Mouse (Mus musculus) neural tube, embryonic 14.5 days (tissue): ENCODE measurements at regions not wholly inside any gene's neighbourhood (a gene's known extent, or its start where the extent isn't known, plus 50 kb on each side); places are given as distances from the start of the nearest gene placed in this dataset.
A peak's percentile ranks its signal among the peaks of the same experiment; 100 is the strongest.

ENCODE experiments used
- ATAC-seq: fragments of 200-750 bp; cut with Nextera tagmentation; 2 replicates; pipeline ENCODE4 v1.8.0; 2017; ENCODE audit warnings: low read depth, mild to moderate bottlenecking, moderate TSS enrichment, moderate library complexity
- H3K27ac ChIP-seq: fragments of 300-500 bp; sonication (generic); 2 replicates; pipeline ENCODE4 v1.5.1; 2014; ENCODE audit warnings: low read depth, mild to moderate bottlenecking, control low read depth, low read length, moderate library complexity, mixed read lengths
- H3K27me3 ChIP-seq: fragments of 300-500 bp; sonication (generic); 2 replicates; pipeline ENCODE4 v1.6.1; 2014; ENCODE audit warnings: low read length; ENCODE audit not compliant: control insufficient read depth, insufficient read depth
- H3K36me3 ChIP-seq: fragments of 300-500 bp; sonication (generic); 2 replicates; pipeline ENCODE4 v1.6.1; 2014; ENCODE audit warnings: low read length, mixed read lengths; ENCODE audit not compliant: control insufficient read depth, insufficient read depth
- H3K4me1 ChIP-seq: fragments of 300-500 bp; sonication (generic); 2 replicates; pipeline ENCODE4 v1.6.1; 2014; ENCODE audit warnings: low read length; ENCODE audit not compliant: control insufficient read depth, insufficient read depth
- H3K4me2 ChIP-seq: fragments of 300-500 bp; sonication (generic); 2 replicates; pipeline ENCODE4 v1.6.1; 2014; ENCODE audit warnings: mild to moderate bottlenecking, low read depth, low read length, control low read depth
- H3K4me3 ChIP-seq: fragments of 300-500 bp; sonication (generic); 2 replicates; pipeline ENCODE4 v1.5.1; 2014; ENCODE audit warnings: low read depth, low read length, control low read depth, mixed read lengths
- H3K9ac ChIP-seq: fragments of 300-500 bp; sonication (generic); replicated peaks from 2 replicates; pipeline ENCODE4 v1.6.1; 2014; ENCODE audit warnings: low read depth, mild to moderate bottlenecking, control low read depth, low read length, mixed read lengths
- H3K9me3 ChIP-seq: fragments of 300-500 bp; sonication (generic); 2 replicates; pipeline ENCODE4 v1.6.1; 2016; ENCODE audit warnings: low read length; ENCODE audit not compliant: control insufficient read depth
- WGBS: fragments of 180-500 bp; shearing (Covaris S2); extraction: QIAGEN DNeasy Blood & Tissue Kit; methylation state at CpG from one replicate; pipeline ENCODE4 v1.1.7; 2014; 5-methylcytosine and 5-hydroxymethylcytosine counted together

DNA sequence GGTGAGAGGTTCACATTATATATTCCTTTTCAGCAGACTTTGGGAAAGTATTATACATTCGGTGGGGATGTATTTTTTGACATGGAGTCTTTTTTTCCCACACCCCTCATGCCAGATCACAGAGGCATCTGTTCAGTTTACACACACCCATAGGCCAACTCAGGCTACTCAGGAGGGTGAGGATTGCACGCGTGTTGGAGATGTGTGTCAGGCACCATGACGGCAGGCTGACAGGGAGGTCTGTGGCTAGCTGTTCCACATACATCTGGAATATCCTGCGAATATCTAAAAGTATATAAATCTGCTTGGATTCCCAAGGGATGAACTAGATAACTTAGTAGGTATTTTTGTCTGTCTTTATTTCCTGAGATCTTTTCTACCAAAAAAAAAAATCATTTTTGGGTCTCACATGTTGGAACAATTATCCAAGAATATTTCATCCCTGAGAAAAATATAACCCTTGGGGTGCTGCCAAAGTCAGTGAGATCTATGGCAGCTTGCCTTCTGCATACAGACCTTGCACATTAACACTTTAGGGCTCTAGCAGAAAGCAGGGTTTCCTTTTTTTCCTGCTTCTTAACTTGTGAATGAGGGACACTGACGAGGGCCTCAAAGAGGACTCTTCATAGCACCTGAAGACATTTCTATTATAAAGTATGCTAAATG is 260.4 kb upstream of the Dph6 start:
- Histone ChIP-seq H3K9me3 (no peaks in the 10 kb centered on the region), H3K4me1 (0 out of 2 replicates have a peak, but pooled peaks cover 3% of the 10 kb centered on the region), H3K27me3 (no peaks in the 10 kb centered on the region), H3K4me3 (no peak overlapping the region), H3K36me3 (no peaks in the 10 kb centered on the region), H3K27ac (no peak overlapping the region), H3K9ac (no peak overlapping the region), H3K4me2 (no peak overlapping the region)
- ATAC-seq, result no peak
- WGBS, result 85% methylated on average over 6 of the region's 6 CpGs

DNA sequence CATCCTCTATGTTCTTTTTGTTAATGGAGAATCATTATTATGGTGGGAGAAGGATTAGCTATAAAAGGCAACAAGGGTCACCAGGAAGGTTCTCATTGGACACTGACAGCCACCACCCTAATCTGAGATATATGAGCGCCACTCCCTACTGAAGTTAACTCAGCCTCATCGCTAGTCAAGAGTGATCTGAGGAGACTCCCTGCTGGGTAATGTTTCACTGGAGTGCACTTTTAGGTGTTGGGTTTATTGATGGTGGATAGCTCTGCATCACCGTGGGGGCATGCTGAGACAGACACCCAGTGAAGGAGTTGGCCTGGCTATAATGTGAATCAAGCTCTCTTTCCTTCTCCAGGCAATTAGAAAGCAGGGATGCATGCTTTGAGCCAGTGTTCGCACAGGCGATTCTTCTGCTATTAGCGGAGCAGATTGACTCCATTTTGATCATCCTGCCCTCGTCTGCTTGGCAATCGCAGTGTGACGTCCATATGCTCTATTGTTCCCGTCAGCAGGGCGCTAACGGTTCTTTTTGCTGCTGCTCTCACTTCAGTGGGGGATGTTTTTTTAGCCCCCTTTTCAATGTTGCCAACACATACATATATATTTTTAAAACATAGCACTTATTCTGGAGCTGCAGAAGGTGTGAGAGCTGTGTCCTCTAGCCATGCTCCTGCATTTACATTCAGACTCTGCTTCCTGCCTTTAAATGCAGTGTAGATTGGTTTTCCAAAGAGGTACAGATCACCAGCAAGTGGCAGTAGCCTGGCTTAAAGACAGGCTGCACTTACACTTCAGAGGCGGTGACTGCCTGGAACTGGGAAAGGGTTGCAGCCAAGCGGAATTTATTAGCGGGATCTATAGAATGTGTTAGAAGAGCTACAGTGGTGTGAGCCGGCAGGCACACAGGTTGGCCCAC is 263.9 kb upstream of the Dph6 start:
- H3K36me3 ChIP-seq, result no peaks in the 10 kb centered on the region
- 46% methylated on average over 16 of the region's 16 CpGs for WGBS

DNA sequence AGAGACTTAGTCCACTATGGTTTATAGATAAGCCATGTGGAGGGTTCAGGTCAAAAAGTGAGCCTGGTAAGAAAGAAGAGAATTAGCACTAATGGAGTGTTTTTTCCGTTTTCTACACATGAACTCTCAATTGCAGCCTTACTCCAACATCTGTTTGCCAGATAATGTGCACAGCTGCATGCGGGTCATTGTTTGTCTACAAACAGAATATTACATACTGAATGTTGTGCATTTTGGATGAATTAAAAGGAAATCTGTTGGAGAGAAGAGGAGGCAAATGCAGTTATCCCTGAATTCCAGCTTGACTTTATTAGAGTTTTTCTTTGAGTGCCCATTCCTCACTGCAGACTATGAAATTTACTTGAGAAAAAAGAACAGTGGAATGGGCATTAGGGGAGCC is 269.1 kb upstream of the Dph6 start:
- Histone ChIP-seq H3K4me2 (no peak overlapping the region), H3K4me1 (no peaks in the 10 kb centered on the region), H3K9ac (no peak overlapping the region), H3K27ac (no peak overlapping the region), H3K36me3 (no peaks in the 10 kb centered on the region), H3K27me3 (no peaks in the 10 kb centered on the region), H3K4me3 (no peak overlapping the region), H3K9me3 (no peaks in the 10 kb centered on the region)
- no peak for ATAC-seq
- WGBS, result 84% methylated on average over 2 of the region's 2 CpGs

More for the DNA sequence above, 263.9 kb upstream of the Dph6 start:
- no peak overlapping the region for H3K9ac ChIP-seq
- H3K9me3 ChIP-seq, result no peaks in the 10 kb centered on the region
- H3K4me3 ChIP-seq, result no peak overlapping the region
- H3K27me3 ChIP-seq, result no peaks in the 10 kb centered on the region
- H3K27ac ChIP-seq, result no peak overlapping the region; the same call in 1 of the 2 replicates
- ATAC-seq, result peak; percentile 54
- H3K4me1 ChIP-seq, result no peaks in the 10 kb centered on the region
- no peak overlapping the region for H3K4me2 ChIP-seq

DNA sequence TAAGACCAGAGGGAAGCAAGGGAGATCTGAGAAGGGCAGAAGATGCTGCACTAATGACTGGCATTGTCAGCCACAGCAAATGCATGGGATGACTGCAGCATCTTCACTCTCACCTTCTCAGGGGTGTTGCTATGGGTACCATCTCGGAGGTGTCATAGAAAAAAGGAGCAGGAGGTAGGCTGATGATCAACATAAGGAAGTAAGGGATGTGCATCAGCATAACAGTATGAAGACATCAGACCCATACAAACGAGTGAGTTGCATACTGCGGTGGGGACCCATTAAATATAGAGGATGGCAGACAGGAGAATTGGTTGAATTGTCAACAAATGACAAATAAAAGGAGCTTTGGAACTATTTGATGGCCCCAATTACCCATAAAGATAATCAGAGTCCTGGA is 280.7 kb upstream of the Dph6 start:
- Histone ChIP-seq H3K9me3 (no peaks in the 10 kb centered on the region), H3K9ac (no peak overlapping the region), H3K36me3 (no peaks in the 10 kb centered on the region), H3K27me3 (no peaks in the 10 kb centered on the region), H3K4me3 (no peak overlapping the region), H3K4me2 (no peak overlapping the region), H3K4me1 (no peaks in the 10 kb centered on the region), H3K27ac (no peak overlapping the region)
- 39% methylated on average over 3 of the region's 3 CpGs for WGBS
- peak; percentile 60; the same call in 1 of the 2 replicates for ATAC-seq

DNA sequence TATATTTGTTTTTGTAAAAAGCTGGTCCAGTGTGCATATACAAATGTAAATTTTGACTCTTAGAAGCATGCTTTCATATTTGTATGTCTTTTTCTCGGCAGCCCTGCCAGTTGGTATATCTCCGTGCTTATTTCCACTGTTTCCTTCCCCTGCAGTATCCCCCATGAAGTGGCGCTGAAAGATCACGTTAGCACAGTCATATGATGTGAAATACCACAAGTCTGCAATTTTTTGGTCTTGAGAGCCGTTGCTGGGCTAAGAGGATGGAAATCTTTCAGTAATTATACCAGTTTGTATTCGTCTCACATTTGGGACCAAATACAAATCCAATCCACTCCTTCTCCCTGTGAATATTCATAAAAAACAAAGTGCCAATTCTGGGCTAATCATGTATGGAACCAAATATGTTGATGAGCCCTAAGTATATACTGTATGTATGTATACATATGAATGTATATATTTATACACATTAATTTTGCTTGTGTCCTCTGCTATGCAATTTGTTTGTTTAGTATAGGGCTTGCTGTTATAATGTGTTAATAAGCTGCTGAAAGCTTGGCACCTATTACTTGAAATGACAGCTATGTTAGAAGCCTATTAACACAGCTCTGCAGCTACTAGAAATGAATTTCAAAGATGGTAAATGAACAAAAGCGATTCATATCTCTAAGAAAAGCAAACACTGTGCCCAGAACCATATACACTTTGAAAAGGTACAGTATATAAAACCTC is 283.8 kb upstream of the Dph6 start:
- H3K4me1 ChIP-seq, result no peaks in the 10 kb centered on the region
- H3K27me3 ChIP-seq, result no peaks in the 10 kb centered on the region
- no peak overlapping the region for H3K9ac ChIP-seq
- H3K9me3 ChIP-seq, result no peaks in the 10 kb centered on the region
- no peaks in the 10 kb centered on the region for H3K36me3 ChIP-seq
- 65% methylated on average over 7 of the region's 7 CpGs for WGBS
- no peak overlapping the region for H3K27ac ChIP-seq
- H3K4me2 ChIP-seq, result no peak overlapping the region
- no peak overlapping the region for H3K4me3 ChIP-seq
- no peak for ATAC-seq

DNA sequence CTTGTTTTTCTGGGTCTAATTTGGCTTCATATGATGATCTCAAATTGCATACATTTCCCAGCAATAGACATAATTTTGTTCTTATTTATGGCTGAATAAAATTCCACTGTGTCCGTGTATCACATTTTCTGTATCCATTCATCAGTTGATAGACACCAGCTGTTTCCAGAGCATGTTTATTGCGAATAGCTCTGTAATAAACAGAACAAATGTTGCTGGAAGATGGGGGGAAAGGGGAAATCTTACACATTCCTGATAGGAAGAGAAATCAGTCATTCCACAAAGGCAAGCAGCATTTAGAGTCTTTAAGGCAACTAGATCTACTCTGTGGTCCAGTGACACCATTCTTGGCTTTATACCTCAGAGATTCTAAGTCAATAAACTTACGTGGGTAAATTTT is 311.3 kb upstream of the Dph6 start:
- no peaks in the 10 kb centered on the region for H3K9me3 ChIP-seq
- no peak for ATAC-seq
- H3K27ac ChIP-seq, result no peak overlapping the region
- no peak overlapping the region for H3K4me3 ChIP-seq
- no peak overlapping the region for H3K4me2 ChIP-seq
- H3K27me3 ChIP-seq, result no peaks in the 10 kb centered on the region
- H3K36me3 ChIP-seq, result no peaks in the 10 kb centered on the region
- WGBS, result 63% methylated on average over 3 of the region's 3 CpGs
- no peaks in the 10 kb centered on the region for H3K4me1 ChIP-seq
- H3K9ac ChIP-seq, result no peak overlapping the region

DNA sequence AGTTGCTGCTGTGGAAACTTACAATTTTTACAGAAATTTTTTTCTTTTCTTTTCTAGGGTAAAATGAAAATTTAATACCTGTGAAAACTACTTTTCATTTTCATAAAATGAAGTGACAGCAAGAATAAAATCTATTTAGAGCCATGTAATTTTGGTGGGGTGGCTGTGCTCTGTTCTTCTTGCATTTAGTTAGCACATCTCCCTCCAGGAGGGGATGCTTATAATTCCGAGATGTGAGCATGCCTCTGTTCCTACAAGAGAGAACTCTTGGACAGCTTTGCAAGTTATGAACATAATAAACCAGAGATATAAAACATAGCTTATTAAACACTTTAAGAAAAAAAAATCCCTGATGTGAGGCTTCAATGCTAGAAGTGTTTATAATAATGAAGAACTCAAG is 313.9 kb upstream of the Dph6 start:
- no peak overlapping the region for H3K4me3 ChIP-seq
- no peak overlapping the region for H3K27ac ChIP-seq
- H3K4me2 ChIP-seq, result no peak overlapping the region
- no peaks in the 10 kb centered on the region for H3K4me1 ChIP-seq
- no peaks in the 10 kb centered on the region for H3K27me3 ChIP-seq
- WGBS, result 64% methylated on average over 1 of the region's 1 CpGs
- no peaks in the 10 kb centered on the region for H3K36me3 ChIP-seq
- no peaks in the 10 kb centered on the region for H3K9me3 ChIP-seq
- ATAC-seq, result no peak
- no peak overlapping the region for H3K9ac ChIP-seq

DNA sequence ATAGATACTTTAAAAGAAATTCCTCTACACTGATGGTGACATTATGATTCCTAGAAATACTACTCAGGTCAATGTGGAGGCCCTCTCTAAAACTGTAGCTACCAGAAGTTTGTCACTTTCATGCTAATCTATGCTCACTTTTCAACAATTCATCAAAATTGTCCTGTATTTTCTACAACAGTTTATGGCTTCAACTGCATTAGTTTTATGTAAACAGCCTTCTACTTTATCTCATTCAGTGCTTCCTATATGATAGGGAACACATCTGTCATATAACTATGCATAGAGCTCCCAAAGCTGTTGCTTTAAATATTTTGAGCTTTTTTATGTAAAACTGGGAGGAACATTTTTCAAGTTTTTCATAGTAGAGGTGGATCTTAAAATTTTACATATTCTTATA is 338.7 kb upstream of the Dph6 start:
- H3K27ac ChIP-seq, result no peak overlapping the region
- H3K27me3 ChIP-seq, result no peaks in the 10 kb centered on the region
- no peak for ATAC-seq
- no peaks in the 10 kb centered on the region for H3K4me1 ChIP-seq
- H3K4me2 ChIP-seq, result no peak overlapping the region
- no peak overlapping the region for H3K9ac ChIP-seq
- H3K36me3 ChIP-seq, result no peaks in the 10 kb centered on the region
- H3K4me3 ChIP-seq, result no peak overlapping the region
- no peaks in the 10 kb centered on the region for H3K9me3 ChIP-seq

DNA sequence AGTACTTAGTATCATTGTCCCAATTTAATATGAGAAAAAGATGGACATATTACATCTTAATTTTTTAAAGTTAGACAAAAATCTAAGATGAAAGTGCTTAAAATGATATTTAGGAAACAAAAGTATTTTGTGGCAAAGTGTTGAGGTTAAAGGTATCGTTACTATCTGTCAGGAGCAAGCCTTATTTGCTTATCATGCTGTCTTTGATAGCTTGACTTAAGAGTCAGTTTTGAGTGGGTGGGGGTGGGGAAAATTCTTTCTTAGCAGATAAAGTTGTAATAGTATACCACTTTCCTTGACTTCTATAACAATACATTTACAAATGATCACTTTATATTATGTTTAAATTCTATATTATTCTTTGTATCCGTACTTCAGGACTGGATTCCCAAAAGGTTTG is 339.1 kb upstream of the Dph6 start:
- no peak for ATAC-seq
- H3K9ac ChIP-seq, result no peak overlapping the region
- no peaks in the 10 kb centered on the region for H3K9me3 ChIP-seq
- no peak overlapping the region for H3K4me2 ChIP-seq
- no peak overlapping the region for H3K4me3 ChIP-seq
- H3K4me1 ChIP-seq, result no peaks in the 10 kb centered on the region
- whole genome bisulfite sequencing, result 97% methylated on average over 2 of the region's 2 CpGs
- no peaks in the 10 kb centered on the region for H3K36me3 ChIP-seq
- H3K27me3 ChIP-seq, result no peaks in the 10 kb centered on the region
- no peak overlapping the region for H3K27ac ChIP-seq
